Mouse (Mus musculus) retina, postnatal 1 day (tissue): ENCODE measurements around the gene Prdm16.

Experiments used
- DNase-seq: peaks from one replicate; pipeline ENCODE4 v3.0.0-alpha.2; 2012

Prdm16 gene

GRCm38 (mm10) chr4:154313622-154313967, 323.1 kb downstream of the Prdm16 start:
- no peak for DNase-seq

GRCm38 (mm10) chr4:154312935-154313621, 323.6 kb downstream of the Prdm16 start:
- peak; percentile 41 for DNase-seq

- no peak for DNase-seq
Observed at GRCm38 (mm10) chr4:154312143-154312812, 324.4 kb downstream of the Prdm16 start.

GRCm38 (mm10) chr4:154310576-154311262, 326.0 kb downstream of the Prdm16 start:
- DNase-seq = no peak

GRCm38 (mm10) chr4:154309131-154309530, 327.5 kb downstream of the Prdm16 start:
- DNase-seq = no peak

- DNase-seq = peak; percentile 78
Observed at GRCm38 (mm10) chr4:154301466-154301881, 335.2 kb downstream of the Prdm16 start, which contains the start of gene Arhgef16. Gene Arhgef16 (minus strand): TSS chr4:154301676.

- DNase-seq = peak; percentile 41
Observed at GRCm38 (mm10) chr4:154299541-154300271, 337.0 kb downstream of the Prdm16 start.

GRCm38 (mm10) chr4:154297761-154298160, 338.9 kb downstream of the Prdm16 start:
- peak; percentile 36 for DNase-seq

GRCm38 (mm10) chr4:154294262-154294731, 342.4 kb downstream of the Prdm16 start:
- no peak for DNase-seq

- DNase-seq = no peak
Observed at GRCm38 (mm10) chr4:154293735-154294201, 342.9 kb downstream of the Prdm16 start.

GRCm38 (mm10) chr4:154283671-154284070, 353.0 kb downstream of the Prdm16 start:
- DNase-seq = no peak

GRCm38 (mm10) chr4:154279481-154279880, 357.2 kb downstream of the Prdm16 start:
- DNase-seq = no peak

- peak; percentile 75 for DNase-seq
Observed at GRCm38 (mm10) chr4:154273000-154273399, 363.7 kb downstream of the Prdm16 start.

GRCm38 (mm10) chr4:154269520-154269919, 367.2 kb downstream of the Prdm16 start:
- DNase-seq = no peak

GRCm38 (mm10) chr4:154267511-154267910, 369.2 kb downstream of the Prdm16 start:
- no peak for DNase-seq
